Mouse (Mus musculus) midbrain, embryonic 16.5 days (tissue): Measurements from ENCODE around the gene Calm3. TPM values are rescaled to one million over a fixed set of nuclear protein-coding genes. Genes with fewer than 3 reads are reported as not detected.

Source experiments
- ATAC-seq: fragments of 200-750 bp; cut with Nextera tagmentation; 2 replicates; pipeline ENCODE4 v1.8.0; 2017; ENCODE audit warnings: moderate TSS enrichment
- H3K27ac ChIP-seq: fragments of 300-500 bp; sonication (generic); 2 replicates; pipeline ENCODE4 v1.5.1; 2014; ENCODE audit warnings: mild to moderate bottlenecking, low read length, mixed read lengths
- H3K27me3 ChIP-seq: fragments of 300-500 bp; sonication (generic); 2 replicates; pipeline ENCODE4 v1.6.1; 2014; ENCODE audit warnings: low read depth, low read length, mixed read lengths; ENCODE audit not compliant: control insufficient read depth, insufficient read depth
- H3K36me3 ChIP-seq: fragments of 300-500 bp; sonication (generic); 2 replicates; pipeline ENCODE4 v1.6.1; 2014; ENCODE audit warnings: mild to moderate bottlenecking, low read length, moderate library complexity, mixed read lengths; ENCODE audit not compliant: control insufficient read depth, insufficient read depth
- H3K4me1 ChIP-seq: fragments of 300-500 bp; sonication (generic); 2 replicates; pipeline ENCODE4 v1.6.1; 2014; ENCODE audit warnings: mild to moderate bottlenecking, low read length, mixed read lengths; ENCODE audit not compliant: control insufficient read depth, insufficient read depth
- H3K4me2 ChIP-seq: fragments of 300-500 bp; sonication (generic); 2 replicates; pipeline ENCODE4 v1.6.1; 2014; ENCODE audit warnings: mild to moderate bottlenecking, low read length, mixed read lengths
- H3K4me3 ChIP-seq: fragments of 300-500 bp; sonication (generic); 2 replicates; pipeline ENCODE4 v1.5.1; 2014; ENCODE audit warnings: low read depth, mild to moderate bottlenecking, low read length, moderate library complexity, mixed read lengths
- H3K9ac ChIP-seq: fragments of 300-500 bp; sonication (generic); 2 replicates; pipeline ENCODE4 v1.6.1; 2014; ENCODE audit warnings: low read depth, low read length, mixed read lengths
- H3K9me3 ChIP-seq: fragments of 300-500 bp; sonication (generic); replicated peaks from 2 replicates; pipeline ENCODE4 v1.6.1; 2014; ENCODE audit warnings: mild to moderate bottlenecking, low read length, mixed read lengths; ENCODE audit not compliant: control insufficient read depth, poor library complexity, severe bottlenecking
- WGBS: fragments of 180-500 bp; shearing (Covaris S2); extraction: QIAGEN DNeasy Blood & Tissue Kit; methylation state at CpG from one replicate; pipeline ENCODE4 v1.1.7; 2014; 5-methylcytosine and 5-hydroxymethylcytosine counted together
- polyA plus RNA-seq: library from polyadenylated mRNA; unstranded; fragments of >200 nt; fragmentation: Nextera tagmentation; extraction: Ambion mirVana; gene quantifications from 2 replicates; pipeline ENCODE4 v1.2.1, GENCODE M21; 2015

The Calm3 gene
- polyA plus RNA-seq, 1 experiment from 2014 or later = 443 TPM

DNA sequence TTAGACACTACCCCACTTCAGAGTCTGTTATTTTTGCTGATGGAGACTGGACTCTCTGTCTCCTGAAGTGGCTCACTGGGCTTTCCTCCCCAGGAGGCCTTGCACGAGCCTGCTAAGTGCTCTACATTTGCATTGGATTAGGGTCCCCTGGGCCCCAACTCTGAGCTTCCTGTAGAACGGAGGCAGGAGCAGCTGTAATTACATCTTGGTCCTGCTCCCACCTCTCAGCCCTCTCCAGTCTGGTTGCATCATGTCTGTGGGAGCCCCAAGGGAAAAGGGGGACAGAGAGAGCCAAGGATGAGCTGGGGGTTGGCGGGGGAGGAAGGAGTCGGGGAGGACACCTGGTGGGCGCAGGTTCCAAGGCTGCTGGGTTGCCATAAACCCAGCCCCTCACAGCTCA is 23.4 kb downstream of the Calm3 start:
- ATAC-seq = no peak
- Histone ChIP-seq H3K9ac (no peak overlapping the region), H3K27me3 (no peaks in the 10 kb centered on the region; the same call in 1 of the 2 replicates), H3K36me3 (no peaks in the 10 kb centered on the region), H3K4me3 (no peak overlapping the region), H3K27ac (no peak overlapping the region), H3K9me3 (no peaks in the 10 kb centered on the region), H3K4me1 (peaks cover 3% of the 10 kb centered on the region; the same call in 1 of the 2 replicates), H3K4me2 (no peak overlapping the region)
- 16% methylated on average over 5 of the region's 5 CpGs for WGBS

GRCm38 (mm10) chr7:16895511-16895910 is 28.4 kb downstream of the Calm3 start:
- Histone ChIP-seq H3K9ac (no peak overlapping the region), H3K4me3 (peak overlapping the region; percentile 21; the same call in 1 of the 2 replicates), H3K4me1 (peaks cover 20% of the 10 kb centered on the region), H3K36me3 (no peaks in the 10 kb centered on the region), H3K4me2 (peak overlapping the region; percentile 56), H3K9me3 (no peaks in the 10 kb centered on the region), H3K27me3 (no peaks in the 10 kb centered on the region; the same call in 1 of the 2 replicates), H3K27ac (no peak overlapping the region)
- ATAC-seq = no peak
- WGBS = 27% methylated on average over 10 of the region's 10 CpGs

GRCm38 (mm10) chr7:16895000-16895399 is 28.9 kb downstream of the Calm3 start:
- WGBS = under 1% methylated on average over 24 of the region's 24 CpGs
- peaks cover 19% of the 10 kb centered on the region for H3K4me1 ChIP-seq
- peak; percentile 21 for ATAC-seq

GRCm38 (mm10) chr7:16894279-16894678 is 29.6 kb downstream of the Calm3 start:
- Histone ChIP-seq H3K4me3 (no peak overlapping the region), H3K4me2 (peak overlapping the region; percentile 56), H3K27me3 (peaks cover 3% of the 10 kb centered on the region), H3K9me3 (no peaks in the 10 kb centered on the region), H3K36me3 (no peaks in the 10 kb centered on the region), H3K4me1 (peaks cover 19% of the 10 kb centered on the region), H3K27ac (0 out of 2 replicates have a peak overlapping the region, but pooled peaks have one; percentile 23), H3K9ac (0 out of 2 replicates have a peak overlapping the region, but pooled peaks have one; percentile 16)
- peak; percentile 53 for ATAC-seq
- 2% methylated on average over 4 of the region's 4 CpGs for WGBS

More at GRCm38 (mm10) chr7:16895000-16895399, 28.9 kb downstream of the Calm3 start:
- Histone ChIP-seq H3K4me3 (peak overlapping the region; percentile 21), H3K36me3 (no peaks in the 10 kb centered on the region), H3K27me3 (no peaks in the 10 kb centered on the region; the same call in 1 of the 2 replicates), H3K27ac (0 out of 2 replicates have a peak overlapping the region, but pooled peaks have one; percentile 23), H3K4me2 (peak overlapping the region; percentile 56), H3K9me3 (no peaks in the 10 kb centered on the region), H3K9ac (0 out of 2 replicates have a peak overlapping the region, but pooled peaks have one; percentile 39)

- peaks cover 19% of the 10 kb centered on the region for H3K4me1 ChIP-seq
- peaks cover 3% of the 10 kb centered on the region; the same call in 1 of the 2 replicates for H3K27me3 ChIP-seq
- H3K4me3 ChIP-seq = no peak overlapping the region
- no peaks in the 10 kb centered on the region for H3K36me3 ChIP-seq
- H3K4me2 ChIP-seq = no peak overlapping the region
- 1% methylated on average over 6 of the region's 6 CpGs for WGBS
- H3K9ac ChIP-seq = no peak overlapping the region
- H3K27ac ChIP-seq = no peak overlapping the region
- no peak for ATAC-seq
- H3K9me3 ChIP-seq = no peaks in the 10 kb centered on the region
Observed at GRCm38 (mm10) chr7:16893612-16894011, 30.3 kb downstream of the Calm3 start.

DNA sequence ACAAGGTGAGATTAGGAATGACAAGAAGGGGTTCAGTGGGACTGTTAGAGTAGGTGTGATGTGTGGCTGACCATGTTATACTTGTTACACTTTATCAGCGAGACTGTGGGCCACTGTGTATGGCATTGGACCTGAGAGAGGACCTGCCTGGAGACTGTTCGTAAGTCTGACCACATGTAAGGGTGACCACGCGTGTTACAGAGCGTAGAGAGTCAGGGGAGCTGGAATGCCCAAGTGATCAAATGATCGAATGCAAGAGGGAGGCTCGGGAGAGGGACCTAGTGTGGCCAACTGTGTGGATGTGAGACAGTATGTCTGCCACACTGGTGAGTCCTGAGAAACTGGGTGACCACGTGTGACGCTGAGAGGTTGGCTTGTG is 31.6 kb downstream of the Calm3 start:
- Histone ChIP-seq H3K4me2 (peak overlapping the region; percentile 47; the same call in 1 of the 2 replicates), H3K36me3 (peaks cover 6% of the 10 kb centered on the region), H3K9me3 (no peaks in the 10 kb centered on the region), H3K4me1 (peaks cover 19% of the 10 kb centered on the region), H3K27ac (no peak overlapping the region), H3K27me3 (peaks cover 3% of the 10 kb centered on the region), H3K4me3 (no peak overlapping the region), H3K9ac (no peak overlapping the region)
- peak; percentile 9; the same call in 1 of the 2 replicates for ATAC-seq
- WGBS = 45% methylated on average over 9 of the region's 9 CpGs

- Histone ChIP-seq H3K4me2 (peak within 1 kb of the TSS; percentile 47), H3K36me3 (peaks cover 9% of the 10 kb centered on the region), H3K27ac (0 out of 2 replicates have a peak within 1 kb of the TSS, but pooled peaks have one; percentile 60), H3K4me3 (peak within 1 kb of the TSS; percentile 26; the same call in 1 of the 2 replicates), H3K27me3 (peaks cover 3% of the 10 kb centered on the region), H3K9me3 (no peaks in the 10 kb centered on the region), H3K4me1 (peaks cover 19% of the 10 kb centered on the region), H3K9ac (no peak within 1 kb of the TSS; the same call in 1 of the 2 replicates)
- peak; percentile 49 for ATAC-seq
- WGBS = 0% methylated on average over 30 of the region's 30 CpGs
Observed at GRCm38 (mm10) chr7:16891641-16892351, 32.1 kb downstream of the Calm3 start, which contains the start of gene Gng8. Gene Gng8, plus strand, starts transcription at chr7:16891786.

- no peak for ATAC-seq
- Histone ChIP-seq H3K4me3 (no peak overlapping the region), H3K4me1 (peaks cover 19% of the 10 kb centered on the region), H3K9me3 (no peaks in the 10 kb centered on the region), H3K4me2 (no peak overlapping the region), H3K9ac (no peak overlapping the region; the same call in 1 of the 2 replicates), H3K36me3 (peaks cover 11% of the 10 kb centered on the region), H3K27ac (no peak overlapping the region), H3K27me3 (peaks cover 5% of the 10 kb centered on the region)
- 1% methylated on average over 22 of the region's 23 CpGs for WGBS
Observed at GRCm38 (mm10) chr7:16890944-16891343, 33.0 kb downstream of the Calm3 start.

DNA sequence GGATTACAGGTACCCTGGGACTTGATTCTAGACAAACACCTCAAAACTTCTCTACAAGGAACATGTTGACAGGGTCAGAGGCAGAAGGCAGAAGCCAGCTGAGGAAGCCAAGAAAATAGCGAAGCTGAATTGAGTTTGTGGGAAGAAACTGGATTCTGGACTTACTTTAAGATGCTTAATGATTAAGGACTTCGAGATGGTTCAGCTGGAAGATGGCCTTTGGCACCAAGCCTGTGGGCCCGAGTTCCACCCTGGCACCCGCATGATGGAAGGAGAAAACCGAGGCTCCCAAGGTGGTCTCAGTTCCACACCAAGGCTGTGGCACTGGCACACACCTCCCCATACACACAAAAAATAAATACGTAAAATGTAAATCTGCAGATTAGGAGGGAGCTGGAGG is 33.4 kb downstream of the Calm3 start:
- no peak overlapping the region for H3K4me2 ChIP-seq
- H3K9me3 ChIP-seq = peaks cover 2% of the 10 kb centered on the region; the same call in 1 of the 2 replicates
- no peak overlapping the region for H3K4me3 ChIP-seq
- peaks cover 15% of the 10 kb centered on the region for H3K36me3 ChIP-seq
- no peak overlapping the region for H3K27ac ChIP-seq
- 43% methylated on average over 6 of the region's 6 CpGs for WGBS
- ATAC-seq = no peak
- peaks cover 19% of the 10 kb centered on the region for H3K4me1 ChIP-seq
- H3K27me3 ChIP-seq = peaks cover 9% of the 10 kb centered on the region
- no peak overlapping the region for H3K9ac ChIP-seq
